Mouse (Mus musculus): ENCODE results near the gene Nmt2. TPM values are rescaled to one million over a fixed set of nuclear protein-coding genes. Genes with fewer than 3 reads are reported as not detected.

The Nmt2 gene
- 4.9 and 5.0 TPM in 2 replicates for polyA plus RNA-seq (2012; rRNA removed)

DNA sequence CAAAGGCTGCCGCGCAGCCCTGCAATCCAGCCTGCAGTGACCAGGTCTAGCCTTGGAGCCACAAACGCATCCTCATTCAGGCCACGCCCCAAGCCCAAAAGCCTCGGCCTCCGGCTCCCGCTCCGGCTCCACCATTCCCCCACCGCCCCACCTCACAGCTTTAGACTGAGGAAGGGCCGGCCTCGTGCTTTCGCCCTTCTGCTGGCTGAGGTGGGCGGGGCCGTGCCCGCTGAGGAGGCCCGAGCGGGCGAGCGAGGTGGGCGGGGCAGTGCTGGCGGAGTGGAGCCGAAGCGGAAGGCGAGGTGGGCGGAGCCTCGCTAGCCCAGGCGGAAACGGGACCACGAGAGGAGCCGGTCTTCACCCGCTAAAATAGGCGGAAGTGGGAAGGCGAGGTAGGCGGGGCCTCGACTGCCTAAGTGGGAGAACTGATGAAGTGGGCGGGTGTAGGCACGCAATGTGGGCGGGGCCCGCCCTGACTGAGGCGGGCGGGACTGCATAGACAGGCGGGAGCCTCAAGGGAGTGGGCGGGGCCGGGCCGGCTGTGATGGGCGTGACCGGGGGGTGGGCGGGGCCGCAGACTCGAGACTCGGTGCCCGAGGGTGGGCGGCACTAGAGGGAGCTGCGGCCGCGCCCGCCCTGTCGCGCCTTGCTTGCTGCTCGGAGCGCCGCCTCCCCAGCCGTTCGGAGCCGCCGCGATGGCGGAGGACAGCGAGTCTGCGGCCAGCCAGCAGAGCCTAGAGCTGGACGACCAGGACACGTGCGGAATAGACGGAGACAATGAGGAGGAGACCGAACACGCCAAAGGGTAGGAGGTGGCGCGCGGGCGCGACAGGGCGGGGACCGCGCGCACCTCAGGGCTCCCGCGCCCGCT is at the start of gene Nmt2:
TSS of gene Nmt2 (plus strand) at position 611 of the 871 bp plus-strand sequence.

DNA sequence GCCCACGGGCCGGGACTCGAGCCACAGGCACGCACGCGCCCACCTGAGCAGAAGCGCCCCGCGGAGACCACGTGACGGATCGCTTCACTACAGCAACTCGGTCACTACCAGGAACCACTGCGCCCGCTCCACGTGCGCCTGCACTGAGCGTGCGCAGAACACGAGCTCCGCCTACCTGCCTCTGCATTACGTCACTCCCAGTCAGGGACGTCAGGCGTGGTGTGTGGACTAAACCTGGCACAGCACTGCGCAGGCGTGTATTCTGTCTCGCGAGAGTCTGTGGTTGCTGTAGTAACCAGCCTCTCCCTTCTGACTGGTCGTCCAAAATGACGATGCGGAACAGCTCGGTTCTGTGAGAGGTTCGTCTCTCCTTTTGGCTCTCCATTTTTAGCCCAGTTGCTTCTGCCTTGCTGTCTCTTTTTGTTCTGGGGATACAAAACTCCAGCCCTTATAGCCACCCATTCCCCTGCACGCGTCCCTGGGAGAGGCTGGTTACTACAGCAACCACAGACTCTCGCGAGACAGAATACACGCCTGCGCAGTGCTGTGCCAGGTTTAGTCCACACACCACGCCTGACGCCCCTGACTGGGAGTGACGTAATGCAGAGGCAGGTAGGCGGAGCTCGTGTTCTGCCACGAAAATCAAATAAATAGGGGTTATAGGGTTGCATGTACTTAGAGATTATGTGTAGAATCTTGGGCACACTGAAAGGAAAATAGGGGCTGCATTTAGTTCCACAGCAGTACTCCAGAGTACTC is 48.7 kb downstream of the Nmt2 start, which contains the start of gene Rpp38:
TSS of gene Rpp38 (minus strand) at position 160 of the 759 bp plus-strand sequence.

DNA sequence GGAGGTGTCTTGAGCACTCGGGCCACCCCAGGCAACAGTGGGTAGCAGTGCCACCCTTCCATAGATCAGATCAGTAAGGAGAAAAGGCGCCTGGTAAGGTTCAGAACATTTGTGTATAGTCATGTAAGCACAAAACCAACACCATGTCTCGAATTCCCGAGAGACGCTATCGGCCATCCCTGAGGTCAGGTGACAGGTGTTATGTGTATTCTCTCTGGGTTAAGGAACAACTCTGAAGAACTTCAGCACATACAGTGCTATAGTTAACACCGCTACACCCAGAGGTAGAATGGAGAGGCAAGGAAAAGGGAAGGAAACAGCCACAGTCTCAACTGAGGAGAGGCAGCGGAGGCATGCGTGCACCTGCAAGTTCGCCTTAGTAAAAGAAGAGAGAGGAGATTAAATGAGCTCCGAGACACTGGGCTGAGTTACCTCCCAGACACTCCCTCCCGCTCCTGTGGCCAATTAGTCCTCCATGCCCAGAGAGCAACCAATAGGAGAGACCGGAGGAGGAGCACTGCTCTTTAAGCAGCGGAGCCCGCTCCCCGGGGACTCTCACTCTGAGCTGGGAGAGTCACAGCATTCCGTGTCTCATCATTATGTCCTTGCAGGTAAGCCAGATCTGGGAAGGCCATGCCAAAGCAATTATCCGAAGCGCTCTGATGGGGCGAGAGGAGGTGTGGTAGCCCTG is 51.7 kb downstream of the Nmt2 start, which contains the start of gene Acbd7:
TSS of gene Acbd7 (plus strand) at position 558 of the 691 bp plus-strand sequence.

Other genes with a start within 250 kb of the Nmt2 start
- gene Fam171a1, start 170.0 kb upstream of the Nmt2 start, polyA plus RNA-seq (2012; rRNA removed) = 2.5 and 2.7 TPM in 2 replicates
- 6.0 and 6.7 TPM in 2 replicates for gene Rpp38, start 48.4 kb downstream of the Nmt2 start, polyA plus RNA-seq (2012; rRNA removed)
- 0.23 and 0.48 TPM in 2 replicates for gene Acbd7, start 52.0 kb downstream of the Nmt2 start, polyA plus RNA-seq (2012; rRNA removed)
- gene Olah, start 113.0 kb downstream of the Nmt2 start, polyA plus RNA-seq (2012; rRNA removed) = not detected in 2 replicates
- not detected in 2 replicates for gene Meig1, start 138.4 kb downstream of the Nmt2 start, polyA plus RNA-seq (2012; rRNA removed)
- 5.4 and 6.2 TPM in 2 replicates for gene Dclre1c, start 139.9 kb downstream of the Nmt2 start, polyA plus RNA-seq (2012; rRNA removed)
- 1.5 TPM in 2 replicates for gene Suv39h2, start 190.8 kb downstream of the Nmt2 start, polyA plus RNA-seq (2012; rRNA removed)
- gene Gm45902, start 228.6 kb downstream of the Nmt2 start, polyA plus RNA-seq (2012; rRNA removed) = 0.79 and 0.89 TPM in 2 replicates
- 29.2 and 31.6 TPM in 2 replicates for gene Hspa14, start 228.6 kb downstream of the Nmt2 start, polyA plus RNA-seq (2012; rRNA removed)
- 0.14 and 0.16 TPM in 2 replicates for gene Cdnf, start 228.8 kb downstream of the Nmt2 start, polyA plus RNA-seq (2012; rRNA removed)